Mouse (Mus musculus): ENCODE results near the gene Ifi209.
"Not testable (repeated sequence)": the region's sequence is repeated elsewhere in the genome, so short reads cannot be mapped to it uniquely, and the experiment has no call there.

GRCm38 (mm10) chr1:173630622-173631021, at the start of gene Ifi209:
- TF ChIP-seq CTCF (IDR thresholded peaks at IDR 0.05; ENCODE audit: low read depth, low read length); POLR2A (IDR thresholded peaks at IDR 0.05; ENCODE audit: borderline replicate concordance, low read depth, low read length): not testable (repeated sequence)
